Mouse (Mus musculus): Measurements from ENCODE around the gene Frmd5.

DNA sequence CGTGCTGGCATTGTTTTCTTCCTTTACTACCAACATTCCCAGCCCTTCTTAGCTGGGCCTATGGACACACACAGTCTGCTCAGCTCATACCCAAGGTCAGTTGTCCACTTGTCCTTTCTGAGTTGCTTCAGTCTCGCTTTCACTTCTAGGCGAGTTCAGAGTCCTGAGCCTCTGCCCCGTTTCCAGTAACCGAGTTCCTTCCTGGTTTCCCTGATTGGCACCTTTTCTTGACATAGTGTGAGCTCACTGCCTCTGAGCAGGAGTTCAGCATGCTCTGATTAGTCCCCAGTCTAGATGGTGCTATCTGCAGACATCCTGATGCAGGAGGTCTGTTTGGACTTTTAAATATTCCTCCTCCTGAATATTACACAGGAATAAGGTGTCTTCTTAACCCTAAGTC, 17.8 kb upstream of the Frmd5 start:
- no peak for TF ChIP-seq CTCF (conservative IDR thresholded peaks at IDR 0.05; ENCODE audit: insufficient read depth, insufficient read length, low read depth, low read length)
- TF ChIP-seq POLR2A (IDR thresholded peaks at IDR 0.05; ENCODE audit: low read depth, low read length), result no peak
